Comparison of ENCODE assay signal across 9 mouse cellular contexts in the genomic region with DNA sequence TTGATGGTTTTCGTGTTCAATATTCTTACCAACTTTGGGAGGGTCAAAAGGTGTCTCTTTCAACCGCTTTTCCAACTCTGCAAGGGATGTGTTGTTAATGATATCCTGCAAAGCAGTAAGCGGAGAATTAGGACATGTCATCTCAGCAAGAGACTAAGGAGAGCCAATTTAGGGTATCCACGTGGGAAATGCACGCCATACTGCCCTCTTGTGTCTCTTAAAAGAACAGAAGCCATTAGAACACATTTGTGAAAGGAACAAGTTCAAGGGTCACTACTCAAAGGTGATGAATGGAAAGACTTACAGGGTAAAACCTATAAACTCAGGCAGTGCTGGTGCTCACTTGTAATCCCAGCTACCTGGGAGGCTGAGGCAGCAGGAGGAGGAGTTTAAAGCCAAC. TPM values are rescaled to one million over a fixed set of nuclear protein-coding genes. Genes with fewer than 3 reads are reported as not detected.
DNase-seq lines count a peak whose midpoint lies in the region; ATAC-seq and TF ChIP-seq lines count a peak whose summit lies in the region.
"Had no signal": no experiment of that assay in that cellular context is flagged by ENCODE, and none has a peak within 500 bp of the region (broad histone marks: within the 10 kb centered on the region; RNA-seq: fewer than 3 reads in every experiment).

No protein-coding gene starts in this region.

- no peaks in the 10 kb centered on the region for H3K9me3 ChIP-seq in forebrain, embryonic 15.5 days

- peaks cover 11% of the 10 kb centered on the region; the same call in 1 of the 2 replicates for H3K36me3 ChIP-seq in forebrain, embryonic 15.5 days

- TF ChIP-seq POLR2A in cerebellum, adult 2 months (IDR thresholded peaks at IDR 0.05; ENCODE audit: borderline replicate concordance, insufficient read depth, low read length) = no peak

- 22% methylated on average over 5 of the region's 5 CpGs for WGBS in cerebellum, adult 2 months
- WGBS in forebrain, embryonic 15.5 days = 43% methylated on average over 5 of the region's 5 CpGs

- H3K4me2 ChIP-seq in forebrain, embryonic 15.5 days (replicated peaks) = no peak overlapping the region

- no peak overlapping the region for H3K9ac ChIP-seq in forebrain, embryonic 15.5 days (replicated peaks)

- no peaks in the 10 kb centered on the region for H3K27me3 ChIP-seq in cerebellum, adult 2 months (ENCODE audit: control insufficient read depth, insufficient read depth, low read length)
- H3K27me3 ChIP-seq in forebrain, embryonic 15.5 days = no peaks in the 10 kb centered on the region

- no peaks in the 10 kb centered on the region for H3K4me1 ChIP-seq in cerebellum, adult 2 months (ENCODE audit: control insufficient read depth, insufficient read depth, low read length)
- H3K4me1 ChIP-seq in forebrain, embryonic 15.5 days = no peaks in the 10 kb centered on the region

- TF ChIP-seq CTCF in cerebellum, adult 2 months (IDR thresholded peaks at IDR 0.05; ENCODE audit: borderline replicate concordance, insufficient read depth, low read depth, low read length) = peak; percentile 30; the same call in 1 of the 2 replicates
- peak; percentile 74 for TF ChIP-seq CTCF in layer of hippocampus, adult 2 months (conservative IDR thresholded peaks at IDR 0.05)

- no peak for ATAC-seq in forebrain, embryonic 15.5 days (replicated peaks)

- no peak overlapping the region for H3K4me3 ChIP-seq in cerebellum, adult 2 months (replicated peaks; ENCODE audit: insufficient read depth, low read depth, low read length)
- H3K4me3 ChIP-seq in layer of hippocampus, adult 2 months = no peak overlapping the region
- H3K4me3 ChIP-seq in forebrain, embryonic 15.5 days = no peak overlapping the region
- H3K4me3 ChIP-seq: myocyte had no signal

- DNase-seq in cerebellum, adult 2 months = peak in 1 of 2 experiments; percentile 17
- no peak for DNase-seq in cerebellum, adult 11 months
- DNase-seq in layer of hippocampus, adult 2 months (ENCODE audit: low spot score in 2 of 2) = peak in 1 of 2 experiments; percentile 3
- DNase-seq in layer of hippocampus, postnatal 36 days = no peak
- DNase-seq in NIH3T3 (ENCODE audit: low read depth) = peak; percentile 61
- DNase-seq in hindlimb bud, embryonic 11.5 days (ENCODE audit: extremely low spot score, low read depth, low spot score) = peak; percentile 2
- DNase-seq in spleen, adult 12 weeks (ENCODE audit: low spot score) = no peak

- no peak overlapping the region for H3K27ac ChIP-seq in cerebellum, adult 2 months (ENCODE audit: insufficient read depth, low read length)
- no peak overlapping the region for H3K27ac ChIP-seq in layer of hippocampus, adult 2 months
- H3K27ac ChIP-seq in forebrain, embryonic 15.5 days (replicated peaks) = no peak overlapping the region

RNA-seq across cellular contexts. Expression of gene Parn, which starts 39.6 kb away (rescaled TPM):
- polyA plus RNA-seq in cerebellum, adult 2 months (2012; rRNA removed) = 25.6 and 27.0 TPM in 2 replicates
- 10 to 100 TPM; 23.5 to 25.6 TPM for total RNA-seq in layer of hippocampus, adult 2 months (2021)
- 10 to 100 TPM; 24.2 to 25.4 TPM for total RNA-seq in layer of hippocampus, postnatal 36 days (2021)
- 41.2 and 42.3 TPM in 2 replicates for polyA plus RNA-seq in forebrain, embryonic 15.5 days (2015; fragmentation: Nextera tagmentation; extraction: Ambion mirVana)

RNA-seq across cellular contexts. Expression of gene Bfar, which starts 43.3 kb away (rescaled TPM):
- polyA plus RNA-seq in cerebellum, adult 2 months (2012; rRNA removed) = 45.1 and 45.3 TPM in 2 replicates
- total RNA-seq in layer of hippocampus, adult 2 months (2021) = 10 to 100 TPM; 40.0 to 45.2 TPM
- 10 to 100 TPM; 37.3 to 39.8 TPM for total RNA-seq in layer of hippocampus, postnatal 36 days (2021)
- polyA plus RNA-seq in forebrain, embryonic 15.5 days (2015; fragmentation: Nextera tagmentation; extraction: Ambion mirVana) = 52.7 and 53.1 TPM in 2 replicates

RNA-seq across cellular contexts. Expression of gene 3110001I22Rik, which starts 43.4 kb away (rescaled TPM):
- 2.6 and 3.1 TPM in 2 replicates for polyA plus RNA-seq in cerebellum, adult 2 months (2012; rRNA removed)
- 1 to 10 TPM; 3.5 to 4.0 TPM for total RNA-seq in layer of hippocampus, adult 2 months (2021)
- 1 to 10 TPM; 5.4 to 6.9 TPM for total RNA-seq in layer of hippocampus, postnatal 36 days (2021)
- 7.0 and 8.4 TPM in 2 replicates for polyA plus RNA-seq in forebrain, embryonic 15.5 days (2015; fragmentation: Nextera tagmentation; extraction: Ambion mirVana)

Comparison
In these comparisons a context has a peak if more than half of its experiments do, and no peak if none do; other contexts are left out.
1. DNase-seq: peak in NIH3T3 (single experiment) and hindlimb bud, embryonic 11.5 days (single experiment); none in cerebellum, adult 11 months (single experiment), layer of hippocampus, postnatal 36 days (0 of 2) and spleen, adult 12 weeks (single experiment).